ENCODE assay signal across 25 mouse cellular contexts in genomic region chr3:146849360-146849759, GRCm38 (mm10). TPM values are rescaled to one million over a fixed set of nuclear protein-coding genes. Genes with fewer than 3 reads are reported as not detected.
"Had no signal": no experiment of that assay in that cellular context is flagged by ENCODE, and none has a peak within 500 bp of the region (broad histone marks: within the 10 kb centered on the region; RNA-seq: fewer than 3 reads in every experiment).

No protein-coding gene starts in this region.

- H3K4me3 ChIP-seq: embryonic facial prominence, embryonic 10.5 days; embryonic facial prominence, embryonic 12.5 days; embryonic facial prominence, embryonic 13.5 days; embryonic facial prominence, embryonic 15.5 days; erythroblast, embryonic 14.5 days; forebrain, embryonic 10.5 days; forebrain, embryonic 12.5 days; forebrain, embryonic 13.5 days; forebrain, embryonic 15.5 days; gastrocnemius, adult 2 months; heart, adult 2 months had no signal

- H3K4me2 ChIP-seq: embryonic facial prominence, embryonic 12.5 days; embryonic facial prominence, embryonic 13.5 days; embryonic facial prominence, embryonic 15.5 days; forebrain, embryonic 12.5 days; forebrain, embryonic 13.5 days; forebrain, embryonic 15.5 days had no signal

- H3K4me1 ChIP-seq: embryonic facial prominence, embryonic 12.5 days; embryonic facial prominence, embryonic 15.5 days had no signal

- H3K27me3 ChIP-seq: embryonic facial prominence, embryonic 12.5 days; embryonic facial prominence, embryonic 15.5 days; forebrain, embryonic 12.5 days; forebrain, embryonic 13.5 days; forebrain, embryonic 15.5 days had no signal

- H3K36me3 ChIP-seq: embryonic facial prominence, embryonic 10.5 days; embryonic facial prominence, embryonic 12.5 days; embryonic facial prominence, embryonic 13.5 days; embryonic facial prominence, embryonic 15.5 days; forebrain, embryonic 10.5 days; forebrain, embryonic 12.5 days; forebrain, embryonic 15.5 days had no signal

- H3K9ac ChIP-seq: embryonic facial prominence, embryonic 12.5 days; embryonic facial prominence, embryonic 13.5 days; embryonic facial prominence, embryonic 15.5 days; forebrain, embryonic 12.5 days; forebrain, embryonic 13.5 days; forebrain, embryonic 15.5 days; forebrain, postnatal 0 days had no signal

- H3K9me3 ChIP-seq: embryonic facial prominence, embryonic 10.5 days; embryonic facial prominence, embryonic 12.5 days; embryonic facial prominence, embryonic 13.5 days; embryonic facial prominence, embryonic 15.5 days; forebrain, embryonic 10.5 days; forebrain, embryonic 12.5 days; forebrain, embryonic 13.5 days; forebrain, embryonic 15.5 days had no signal

- H3K27ac ChIP-seq: embryonic facial prominence, embryonic 10.5 days; embryonic facial prominence, embryonic 12.5 days; embryonic facial prominence, embryonic 13.5 days; embryonic facial prominence, embryonic 15.5 days; forebrain, embryonic 10.5 days; forebrain, embryonic 12.5 days; forebrain, embryonic 13.5 days; forebrain, embryonic 15.5 days; gastrocnemius, adult 2 months; heart, adult 2 months had no signal

- DNase-seq: cerebellum, adult 9-10 months; cerebellum, adult 9-11 months; cerebellum, postnatal 10 days; cerebellum, postnatal 14 days; cerebellum, postnatal 25 days; cerebellum, postnatal 36 days; embryo, embryonic 11 days; forebrain, postnatal 0 days; gastrocnemius, adult 2 months; gastrocnemius, postnatal 10 days; gastrocnemius, postnatal 14 days; gastrocnemius, postnatal 25 days; gastrocnemius, postnatal 36 days; heart, adult 11 months; heart, adult 18-20 months; heart, adult 2 months had no signal

RNA-seq across cellular contexts. Expression of gene Ttll7, which starts 2.8 kb away (rescaled TPM):
- polyA plus RNA-seq: erythroblast, embryonic 14.5 days had no signal
